Mouse (Mus musculus): Measurements from ENCODE around the gene Fam180a. TPM values are rescaled to one million over a fixed set of nuclear protein-coding genes. Genes with fewer than 3 reads are reported as not detected.

The Fam180a gene
- polyA plus RNA-seq, 1 experiment from 2014 or later = not detected

DNA sequence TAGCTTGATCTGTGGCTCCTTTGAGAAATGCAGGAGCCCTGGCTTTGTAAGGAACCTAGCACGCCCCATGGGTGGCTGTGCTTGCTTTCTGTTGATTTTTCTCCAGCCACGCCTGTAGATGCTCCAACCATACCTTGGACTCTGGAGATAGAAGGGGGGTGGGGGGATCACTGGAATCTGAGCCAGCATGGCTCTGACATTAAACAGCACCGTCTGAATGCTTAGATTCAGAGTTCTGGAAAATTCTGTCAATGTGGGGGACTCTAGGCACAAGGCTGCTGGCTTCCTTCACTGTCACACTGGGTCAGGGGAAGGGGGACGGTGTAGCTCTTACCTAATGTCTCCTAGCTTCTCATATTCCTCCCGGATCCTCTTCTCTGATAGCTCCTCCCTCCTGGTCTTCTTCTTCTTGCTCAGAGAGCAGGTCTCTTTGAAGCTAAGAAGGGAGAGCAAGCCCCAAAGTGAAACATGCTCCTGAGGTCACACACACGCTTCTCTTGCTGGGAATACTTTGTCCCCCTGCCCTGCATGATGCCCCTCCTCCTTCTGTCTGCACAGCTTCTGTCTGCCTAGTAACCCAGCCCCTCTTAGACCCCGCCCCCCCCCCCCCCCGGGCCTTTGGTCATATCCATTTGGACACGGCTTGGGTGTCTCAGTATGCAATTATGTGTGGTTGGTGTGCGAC, 47.9 kb downstream of the Fam180a start:
- Histone ChIP-seq H3K9ac (no peak overlapping the region), H3K27ac (no peak overlapping the region), H3K36me3 (no peaks in the 10 kb centered on the region), H3K4me3 (no peak overlapping the region), H3K9me3 (no peaks in the 10 kb centered on the region), H3K4me1 (no peaks in the 10 kb centered on the region), H3K27me3 (no peaks in the 10 kb centered on the region), H3K4me2 (replicated peaks) (no peak overlapping the region)
- WGBS = 55% methylated on average over 10 of the region's 10 CpGs
- ATAC-seq (ENCODE audit: insufficient number of reproducible peaks, insufficient read depth, low FRiP score, low TSS enrichment) = no peak

DNA sequence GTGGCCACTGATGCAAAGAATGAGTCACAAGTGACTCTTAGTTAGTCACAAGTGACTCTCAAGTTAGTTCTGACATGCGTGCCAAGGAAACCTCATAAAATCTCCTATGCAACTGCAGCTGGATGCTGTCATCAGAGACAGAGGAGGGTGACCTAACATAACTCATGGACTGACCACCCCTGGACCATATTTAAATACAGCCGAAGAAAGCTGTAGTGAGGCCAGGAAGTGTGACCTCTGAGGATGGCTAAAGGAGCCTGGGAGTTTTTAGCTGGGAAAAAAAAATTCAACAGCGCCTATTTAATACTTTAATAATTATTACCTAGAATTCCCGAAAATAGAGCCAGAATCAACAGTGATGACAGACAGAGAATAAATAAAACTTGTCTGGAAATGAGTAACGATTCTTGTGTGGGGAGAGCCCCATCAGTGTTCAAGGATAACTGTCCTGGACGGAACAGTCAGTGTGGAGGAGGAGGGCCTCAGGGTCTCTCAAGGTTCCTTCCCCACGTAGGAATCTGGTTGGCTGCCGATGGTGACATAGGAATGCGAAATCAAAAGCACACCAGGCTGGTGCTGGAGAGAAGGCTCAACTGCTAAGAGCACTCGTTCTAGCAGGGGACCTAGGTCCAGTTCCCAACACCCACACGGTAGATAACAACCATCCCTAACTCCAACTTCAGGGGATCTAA, 52.4 kb downstream of the Fam180a start:
- H3K4me2 ChIP-seq (replicated peaks) = no peak overlapping the region
- WGBS = 79% methylated on average over 11 of the region's 11 CpGs

DNA sequence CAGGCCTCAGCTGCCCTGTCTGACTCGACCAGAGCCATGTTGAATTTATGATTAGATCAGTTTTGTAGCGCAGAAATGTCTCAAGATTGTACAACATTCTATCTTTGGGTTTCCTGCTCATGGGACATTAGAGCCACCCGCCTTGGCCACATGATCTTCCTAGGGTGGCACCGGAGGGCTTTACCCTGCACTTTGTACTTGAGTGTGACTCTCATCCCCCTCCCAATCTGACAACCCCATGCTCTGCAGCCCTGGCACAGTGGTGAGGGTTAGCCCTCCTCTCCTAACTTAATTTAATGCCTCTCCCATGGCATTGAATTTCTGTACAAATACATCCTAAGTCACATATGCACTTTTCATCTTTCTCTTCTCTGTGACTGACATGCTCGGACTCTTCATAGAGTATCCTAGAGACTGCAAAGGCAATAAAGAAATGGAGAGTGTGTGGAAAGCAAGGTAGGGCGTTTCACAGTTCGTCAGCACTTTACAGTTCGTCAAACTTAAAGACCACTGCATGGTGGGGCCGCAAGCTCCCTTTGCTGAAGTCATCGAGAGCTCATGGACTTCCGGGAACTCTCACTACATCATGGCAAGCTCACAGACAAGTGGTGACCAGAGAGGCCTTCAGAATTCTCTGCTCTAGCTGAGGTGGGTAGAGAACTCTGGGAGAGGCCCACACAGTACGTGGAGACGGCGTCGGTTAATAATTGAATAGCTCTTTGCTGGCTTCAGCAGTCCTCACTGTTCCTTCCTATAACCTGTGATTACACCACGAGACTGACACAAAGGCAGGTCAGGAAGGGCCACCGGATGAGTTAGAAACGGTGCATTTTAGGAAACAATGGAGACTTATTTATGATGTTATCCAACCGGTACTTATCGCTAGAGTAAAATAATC, 53.8 kb downstream of the Fam180a start:
- Histone ChIP-seq H3K4me2 (replicated peaks) (no peak overlapping the region), H3K9me3 (no peaks in the 10 kb centered on the region), H3K36me3 (no peaks in the 10 kb centered on the region), H3K4me3 (no peak overlapping the region), H3K27ac (no peak overlapping the region), H3K4me1 (no peaks in the 10 kb centered on the region), H3K9ac (no peak overlapping the region), H3K27me3 (no peaks in the 10 kb centered on the region)
- ATAC-seq (ENCODE audit: insufficient number of reproducible peaks, insufficient read depth, low FRiP score, low TSS enrichment) = no peak
- WGBS = 86% methylated on average over 20 of the region's 20 CpGs

More for the DNA sequence above, 52.4 kb downstream of the Fam180a start:
- Histone ChIP-seq H3K9ac (no peak overlapping the region), H3K27me3 (no peaks in the 10 kb centered on the region), H3K36me3 (no peaks in the 10 kb centered on the region), H3K4me1 (no peaks in the 10 kb centered on the region), H3K9me3 (no peaks in the 10 kb centered on the region), H3K4me3 (no peak overlapping the region), H3K27ac (no peak overlapping the region)
- no peak for ATAC-seq (ENCODE audit: insufficient number of reproducible peaks, insufficient read depth, low FRiP score, low TSS enrichment)

DNA sequence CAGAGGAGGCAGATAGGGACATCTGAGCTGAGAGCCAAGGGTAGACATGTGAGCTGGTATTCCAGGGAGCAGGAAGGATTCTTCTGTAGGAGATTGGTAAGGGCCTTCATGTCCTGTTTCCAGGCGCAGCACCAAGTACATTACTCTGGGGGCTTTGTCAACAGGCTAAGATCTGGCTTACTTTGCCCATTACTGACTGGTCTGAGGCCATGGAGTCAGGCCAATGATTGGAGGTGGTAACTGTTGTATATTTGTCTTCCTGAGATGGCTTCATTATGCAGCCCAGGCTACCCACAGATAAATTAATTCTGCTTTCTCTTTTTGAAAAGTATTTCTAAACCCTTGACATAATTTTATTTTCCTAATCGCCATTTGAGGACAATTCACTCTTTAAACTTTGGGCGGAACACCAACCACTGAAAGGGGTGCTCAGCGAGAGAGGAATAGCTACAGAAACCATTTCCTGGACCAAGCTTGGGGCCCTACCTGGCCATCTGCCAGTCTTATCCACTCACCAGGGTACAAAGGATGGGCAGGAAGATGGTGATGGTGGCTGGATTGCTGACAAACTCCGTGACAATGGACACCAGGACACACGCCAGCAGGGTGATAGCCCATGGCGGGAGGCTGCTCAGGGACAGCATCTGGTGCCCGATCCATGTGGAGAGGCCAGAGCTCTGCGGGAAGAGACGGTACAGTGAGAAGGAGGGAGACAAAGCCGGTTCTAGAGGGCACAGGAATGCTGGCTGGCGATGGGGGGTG, 54.7 kb downstream of the Fam180a start:
- 91% methylated on average over 12 of the region's 12 CpGs for WGBS
- ATAC-seq (ENCODE audit: insufficient number of reproducible peaks, insufficient read depth, low FRiP score, low TSS enrichment) = no peak
- H3K9ac ChIP-seq = no peak overlapping the region

DNA sequence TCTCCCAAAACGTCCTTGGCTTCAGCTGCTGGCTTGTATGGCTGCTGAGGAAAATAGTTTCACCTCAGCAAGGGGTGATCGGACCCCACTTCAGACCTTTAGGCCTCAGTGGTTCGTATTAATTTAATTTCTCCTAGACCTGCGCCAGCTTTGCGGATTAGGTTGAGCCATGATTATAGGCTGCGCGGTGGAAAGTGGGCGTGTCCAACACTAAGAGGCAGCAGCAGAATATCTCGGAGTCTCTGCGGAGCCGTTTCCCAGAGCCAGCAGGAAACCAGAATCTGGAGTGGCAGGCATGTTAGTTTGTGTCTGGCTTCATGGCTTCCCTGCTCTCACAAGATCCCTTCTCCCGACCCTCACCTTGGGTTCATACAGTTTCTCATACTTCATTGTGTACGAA, 56.3 kb downstream of the Fam180a start:
- ATAC-seq (ENCODE audit: insufficient number of reproducible peaks, insufficient read depth, low FRiP score, low TSS enrichment) = no peak
- Histone ChIP-seq H3K4me1 (no peaks in the 10 kb centered on the region), H3K27ac (no peak overlapping the region), H3K4me3 (no peak overlapping the region), H3K27me3 (no peaks in the 10 kb centered on the region), H3K9ac (no peak overlapping the region), H3K36me3 (0 out of 2 replicates have a peak, but pooled peaks cover 2% of the 10 kb centered on the region), H3K9me3 (no peaks in the 10 kb centered on the region), H3K4me2 (replicated peaks) (no peak overlapping the region)
- WGBS = 71% methylated on average over 13 of the region's 13 CpGs

More for the DNA sequence above, 54.7 kb downstream of the Fam180a start:
- Histone ChIP-seq H3K4me1 (no peaks in the 10 kb centered on the region), H3K4me2 (replicated peaks) (no peak overlapping the region), H3K4me3 (no peak overlapping the region), H3K27ac (no peak overlapping the region), H3K9me3 (no peaks in the 10 kb centered on the region), H3K27me3 (no peaks in the 10 kb centered on the region), H3K36me3 (no peaks in the 10 kb centered on the region)

DNA sequence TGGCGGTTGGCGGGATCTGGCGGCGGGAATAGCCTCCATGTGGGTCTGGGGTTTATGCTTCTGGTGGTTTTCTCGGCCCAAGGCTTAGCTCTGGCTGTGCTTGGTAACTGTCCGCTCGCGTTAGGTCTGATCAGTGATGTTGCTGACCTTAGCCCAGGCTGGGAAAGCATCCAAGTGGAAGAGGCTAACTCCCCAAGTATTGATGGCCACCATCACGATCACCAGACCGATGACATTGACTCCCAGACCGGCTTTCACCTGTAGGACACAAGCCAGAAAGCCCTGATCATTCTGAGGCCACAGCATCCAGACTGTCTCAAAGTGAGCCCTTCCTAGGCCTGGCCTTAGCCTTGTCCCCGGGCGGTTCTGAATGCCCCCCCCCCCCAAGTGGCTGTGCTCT, 57.2 kb downstream of the Fam180a start:
- H3K4me2 ChIP-seq (replicated peaks) = no peak overlapping the region
- no peak overlapping the region for H3K9ac ChIP-seq
- ATAC-seq (ENCODE audit: insufficient number of reproducible peaks, insufficient read depth, low FRiP score, low TSS enrichment) = no peak
- no peak overlapping the region for H3K27ac ChIP-seq
- peaks cover 2% of the 10 kb centered on the region; the same call in 1 of the 2 replicates for H3K36me3 ChIP-seq
- no peaks in the 10 kb centered on the region for H3K27me3 ChIP-seq
- H3K9me3 ChIP-seq = no peaks in the 10 kb centered on the region
- no peaks in the 10 kb centered on the region for H3K4me1 ChIP-seq
- no peak overlapping the region for H3K4me3 ChIP-seq
- WGBS = 95% methylated on average over 13 of the region's 13 CpGs

DNA sequence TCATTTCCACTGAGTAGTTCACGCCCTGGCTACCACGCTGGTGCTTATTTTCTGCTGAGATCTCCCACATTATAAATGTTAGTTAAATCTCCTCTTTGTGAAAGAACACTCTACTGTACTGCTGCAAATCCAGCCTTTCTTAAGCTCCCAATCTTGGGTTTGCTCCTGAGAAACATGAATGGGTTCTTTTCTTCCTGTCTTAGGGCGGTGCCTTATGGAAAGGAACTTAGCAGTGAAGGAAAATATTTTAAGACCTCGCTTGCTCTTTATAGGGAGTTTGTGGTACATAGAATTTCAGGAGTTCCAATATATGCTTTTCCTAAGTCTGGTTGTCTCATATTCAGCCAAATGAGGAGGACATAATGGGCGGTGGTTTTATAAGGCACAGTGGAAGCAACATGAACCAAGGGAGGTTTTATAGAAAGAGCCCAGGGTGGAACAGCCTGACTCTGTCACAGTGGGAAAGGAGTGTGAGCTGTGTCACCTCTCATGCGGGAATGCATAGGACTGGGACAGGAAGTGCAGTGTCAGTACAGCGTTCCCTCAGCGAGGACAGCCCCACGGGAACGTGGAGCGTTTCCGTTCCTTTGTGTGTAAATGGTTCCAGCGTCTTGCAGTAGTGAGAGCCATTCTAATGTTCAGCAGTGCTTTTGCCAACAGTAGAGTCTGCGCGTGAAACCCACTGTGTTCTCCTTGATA, 60.2 kb downstream of the Fam180a start:
- WGBS = 81% methylated on average over 15 of the region's 15 CpGs
- H3K9ac ChIP-seq = no peak overlapping the region
- H3K27ac ChIP-seq = peak overlapping the region; percentile 61; the same call in 1 of the 2 replicates
- peaks cover 26% of the 10 kb centered on the region for H3K36me3 ChIP-seq
- H3K4me3 ChIP-seq = no peak overlapping the region
- no peaks in the 10 kb centered on the region for H3K9me3 ChIP-seq
- H3K4me2 ChIP-seq (replicated peaks) = no peak overlapping the region
- ATAC-seq (ENCODE audit: insufficient number of reproducible peaks, insufficient read depth, low FRiP score, low TSS enrichment) = no peak
- H3K4me1 ChIP-seq = no peaks in the 10 kb centered on the region
- no peaks in the 10 kb centered on the region for H3K27me3 ChIP-seq

Other genes with a start within 250 kb of the Fam180a start
- gene Cnot4, start 192.4 kb downstream of the Fam180a start, polyA plus RNA-seq (2016; fragmentation: Nextera tagmentation; extraction: Ambion mirVana) = 27.9 and 31.9 TPM in 2 replicates
- 41.0 and 45.1 TPM in 2 replicates for gene Nup205, start 148.7 kb downstream of the Fam180a start, polyA plus RNA-seq (2016; fragmentation: Nextera tagmentation; extraction: Ambion mirVana)
- gene Slc13a4, start 18.0 kb downstream of the Fam180a start, polyA plus RNA-seq (2016; fragmentation: Nextera tagmentation; extraction: Ambion mirVana) = 0.57 and 0.59 TPM in 2 replicates
- gene Mtpn, start 213.7 kb upstream of the Fam180a start, polyA plus RNA-seq (2016; fragmentation: Nextera tagmentation; extraction: Ambion mirVana) = 160 and 165 TPM in 2 replicates